Mouse (Mus musculus) heart, embryonic 15.5 days (tissue): Measurements from ENCODE around the gene Gm49358. TPM values are rescaled to one million over a fixed set of nuclear protein-coding genes. Genes with fewer than 3 reads are reported as not detected.

Experiments
- ATAC-seq: fragments of 200-750 bp; cut with Nextera tagmentation; replicated peaks from 2 replicates; pipeline ENCODE4 v1.8.0; 2017; ENCODE audit warnings: low read depth, moderate TSS enrichment; ENCODE audit not compliant: insufficient number of reproducible peaks, insufficient read depth, low FRiP score
- H3K27ac ChIP-seq: fragments of 300-500 bp; sonication (generic); 2 replicates; pipeline ENCODE4 v1.5.1; 2015; ENCODE audit warnings: mild to moderate bottlenecking, inconsistent platforms
- H3K27me3 ChIP-seq: fragments of 300-500 bp; sonication (generic); 2 replicates; pipeline ENCODE4 v1.6.1; 2015; ENCODE audit warnings: inconsistent platforms
- H3K36me3 ChIP-seq: fragments of 300-500 bp; sonication (generic); 2 replicates; pipeline ENCODE4 v1.6.1; 2015; ENCODE audit warnings: mild to moderate bottlenecking, inconsistent platforms
- H3K4me1 ChIP-seq: fragments of 300-500 bp; sonication (generic); replicated peaks from 2 replicates; pipeline ENCODE4 v1.6.1; 2015; ENCODE audit warnings: inconsistent platforms
- H3K4me2 ChIP-seq: fragments of 300-500 bp; sonication (generic); 2 replicates; pipeline ENCODE4 v1.6.1; 2015; ENCODE audit warnings: inconsistent platforms, mild to moderate bottlenecking, moderate library complexity
- H3K4me3 ChIP-seq: fragments of 300-500 bp; sonication (generic); 2 replicates; pipeline ENCODE4 v1.5.1; 2015; ENCODE audit warnings: mild to moderate bottlenecking, inconsistent platforms
- H3K9ac ChIP-seq: fragments of 300-500 bp; sonication (generic); 2 replicates; pipeline ENCODE4 v1.6.1; 2015; ENCODE audit warnings: mild to moderate bottlenecking, inconsistent platforms
- H3K9me3 ChIP-seq: fragments of 300-500 bp; sonication (generic); replicated peaks from 2 replicates; pipeline ENCODE4 v1.6.1; 2016; ENCODE audit warnings: inconsistent platforms
- WGBS: fragments of 180-500 bp; shearing (Covaris S2); methylation state at CpG from one replicate; pipeline ENCODE4 v1.1.7; 2015; ENCODE audit warnings: mixed read lengths; 5-methylcytosine and 5-hydroxymethylcytosine counted together
- polyA plus RNA-seq: library from polyadenylated mRNA; unstranded; fragments of >200 nt; fragmentation: Nextera tagmentation; extraction: Ambion mirVana; gene quantifications from 2 replicates; pipeline ENCODE4 v1.2.1, GENCODE M21; 2015

Gm49358 gene
- polyA plus RNA-seq, 1 experiment from 2014 or later = not detected

DNA sequence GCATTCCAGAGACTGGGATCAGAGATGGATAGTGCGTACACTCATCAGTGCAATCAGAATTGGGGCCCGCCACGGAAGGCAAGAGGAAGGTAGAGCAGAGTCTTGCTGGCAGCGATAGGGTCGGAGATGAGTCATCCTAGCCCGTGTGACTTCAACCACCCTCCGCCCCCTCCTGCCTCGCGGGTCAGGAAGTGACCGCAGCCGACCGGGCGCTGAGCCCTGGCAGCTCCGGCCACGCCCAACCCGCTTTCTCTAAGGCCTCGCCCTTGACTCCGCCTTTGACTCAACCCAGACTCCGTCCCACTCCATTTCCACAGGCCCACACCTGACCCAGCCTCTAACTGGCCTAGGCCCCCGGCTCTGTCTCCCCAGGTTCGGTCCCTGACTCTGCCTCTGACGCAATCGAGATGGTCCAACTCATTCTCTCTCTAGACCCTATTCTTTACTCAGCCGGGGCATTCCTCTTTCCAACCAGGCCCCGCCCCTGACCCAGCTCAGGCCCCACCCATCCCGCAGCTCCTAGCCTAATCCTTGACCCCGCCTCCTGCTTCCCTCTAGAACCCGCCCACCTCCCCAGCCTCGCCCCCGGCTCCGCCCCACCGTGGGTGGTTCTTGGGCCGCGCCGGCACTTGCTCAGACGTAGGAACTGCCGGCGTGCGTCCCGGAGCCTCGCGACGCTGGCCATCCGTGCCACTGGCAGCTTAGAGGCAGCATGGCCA, 14.8 kb downstream of the Gm49358 start, which contains the start of gene Nt5dc3:
Nt5dc3 (plus strand) TSS at position 608 of the 719 bp plus-strand sequence.
- peak; percentile 93 for ATAC-seq
- Histone ChIP-seq H3K9ac (peak within 1 kb of the TSS; percentile 90), H3K27ac (peak within 1 kb of the TSS; percentile 93), H3K36me3 (no peaks in the 10 kb centered on the region), H3K27me3 (no peaks in the 10 kb centered on the region), H3K9me3 (no peaks in the 10 kb centered on the region), H3K4me3 (peak within 1 kb of the TSS; percentile 80), H3K4me2 (peak within 1 kb of the TSS; percentile 95), H3K4me1 (peaks cover 46% of the 10 kb centered on the region)
- WGBS = under 1% methylated on average over 43 of the region's 44 CpGs

DNA sequence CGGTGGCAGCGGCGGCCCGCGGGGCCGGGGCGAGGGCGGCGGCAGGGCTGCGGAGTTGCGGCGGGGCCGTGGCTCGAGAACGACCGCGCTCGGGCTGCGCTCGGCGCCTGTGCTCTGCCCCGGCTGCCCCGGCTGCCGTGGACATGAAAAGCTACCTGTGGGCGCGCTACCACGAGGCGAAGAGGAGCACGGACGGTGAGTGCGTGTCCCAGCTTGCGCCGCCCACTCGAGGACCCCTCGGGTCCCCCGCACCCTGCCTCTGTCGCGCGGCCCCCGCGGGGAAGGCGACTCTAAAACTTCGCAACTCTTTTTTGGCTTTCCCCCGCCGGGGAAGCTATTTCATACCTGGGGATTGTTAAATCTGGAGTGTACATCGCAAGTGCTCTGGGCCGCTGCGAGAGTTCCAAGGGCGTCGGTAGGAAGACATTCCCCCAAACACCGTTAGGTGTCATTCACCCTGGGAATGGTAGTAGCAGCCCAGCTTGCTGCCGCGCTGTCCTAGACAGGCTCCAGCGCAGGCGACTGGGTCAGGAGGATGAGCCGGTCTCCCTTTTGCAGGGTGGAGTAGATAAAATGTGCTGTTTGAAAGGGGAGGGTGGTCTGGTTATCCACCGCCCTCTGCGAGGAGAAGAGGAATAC, 15.5 kb downstream of the Gm49358 start:
- no peaks in the 10 kb centered on the region for H3K36me3 ChIP-seq
- ATAC-seq = peak; percentile 31
- no peaks in the 10 kb centered on the region for H3K9me3 ChIP-seq
- peak overlapping the region; percentile 93 for H3K27ac ChIP-seq
- H3K4me1 ChIP-seq = peaks cover 47% of the 10 kb centered on the region
- peak overlapping the region; percentile 95 for H3K4me2 ChIP-seq
- H3K4me3 ChIP-seq = peak overlapping the region; percentile 80
- H3K27me3 ChIP-seq = no peaks in the 10 kb centered on the region
- under 1% methylated on average over 57 of the region's 58 CpGs for WGBS
- peak overlapping the region; percentile 90 for H3K9ac ChIP-seq

DNA sequence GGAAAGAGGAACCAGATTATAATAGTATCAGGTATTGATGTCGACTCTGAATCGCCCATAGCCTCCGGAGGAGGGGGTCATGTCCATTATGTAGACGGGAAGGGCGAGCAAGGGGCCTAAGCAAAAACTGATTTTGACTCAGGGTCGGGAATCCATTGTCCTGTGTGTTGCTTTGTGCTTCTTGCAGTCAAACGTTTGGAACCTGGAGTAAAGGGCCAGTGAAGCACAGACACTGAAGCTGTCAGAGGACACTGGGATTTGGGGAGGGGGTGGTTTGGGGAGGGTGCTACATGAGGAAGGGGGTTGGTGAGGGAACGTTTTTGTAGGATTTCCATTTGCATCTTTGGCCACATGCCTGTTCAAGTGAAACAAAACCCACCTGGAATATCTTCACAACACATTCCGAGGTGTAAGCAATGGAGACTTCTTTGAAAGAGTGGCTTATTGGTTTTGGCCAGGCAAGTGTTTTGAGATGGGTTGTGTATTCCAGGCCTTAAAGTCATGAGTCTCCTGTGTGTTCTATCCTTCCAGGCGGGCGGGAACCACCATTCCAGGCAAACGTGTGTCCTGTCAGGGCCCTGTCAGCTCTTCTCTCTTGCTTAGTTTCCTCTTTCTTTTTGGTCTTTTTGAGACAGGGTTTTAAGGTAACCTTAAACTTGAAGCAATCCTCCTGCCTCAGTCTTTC, 16.2 kb downstream of the Gm49358 start:
- Histone ChIP-seq H3K9ac (peak overlapping the region; percentile 90), H3K4me1 (peaks cover 51% of the 10 kb centered on the region), H3K36me3 (no peaks in the 10 kb centered on the region), H3K9me3 (no peaks in the 10 kb centered on the region), H3K4me3 (peak overlapping the region; percentile 80), H3K27ac (peak overlapping the region; percentile 93), H3K4me2 (peak overlapping the region; percentile 95), H3K27me3 (no peaks in the 10 kb centered on the region)
- ATAC-seq = no peak
- WGBS = 19% methylated on average over 12 of the region's 12 CpGs

DNA sequence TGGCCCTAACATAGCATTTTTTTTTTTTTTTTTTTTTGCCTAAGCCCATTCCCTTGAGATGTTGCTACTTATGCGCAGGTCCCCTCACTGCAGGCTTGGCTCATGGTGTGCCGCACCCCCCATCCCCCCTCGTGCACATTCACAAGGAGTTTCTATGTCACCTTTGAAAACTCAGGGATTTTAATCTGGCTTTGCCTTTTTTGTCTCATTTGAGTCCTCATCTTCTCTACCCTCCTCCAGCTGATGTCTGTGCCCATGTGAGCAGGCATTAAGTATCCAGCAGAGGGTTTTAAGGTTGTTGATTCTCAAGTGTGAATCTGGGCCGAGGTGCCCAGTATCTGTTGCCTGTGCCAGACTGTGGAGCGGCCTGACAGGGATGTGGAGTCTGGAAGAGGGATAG, 17.9 kb downstream of the Gm49358 start:
- Histone ChIP-seq H3K4me3 (no peak overlapping the region), H3K27me3 (no peaks in the 10 kb centered on the region), H3K27ac (0 out of 2 replicates have a peak overlapping the region, but pooled peaks have one; percentile 20), H3K36me3 (no peaks in the 10 kb centered on the region), H3K9ac (no peak overlapping the region), H3K4me1 (peaks cover 54% of the 10 kb centered on the region), H3K4me2 (no peak overlapping the region), H3K9me3 (no peaks in the 10 kb centered on the region)
- 59% methylated on average over 5 of the region's 5 CpGs for WGBS
- ATAC-seq = no peak

DNA sequence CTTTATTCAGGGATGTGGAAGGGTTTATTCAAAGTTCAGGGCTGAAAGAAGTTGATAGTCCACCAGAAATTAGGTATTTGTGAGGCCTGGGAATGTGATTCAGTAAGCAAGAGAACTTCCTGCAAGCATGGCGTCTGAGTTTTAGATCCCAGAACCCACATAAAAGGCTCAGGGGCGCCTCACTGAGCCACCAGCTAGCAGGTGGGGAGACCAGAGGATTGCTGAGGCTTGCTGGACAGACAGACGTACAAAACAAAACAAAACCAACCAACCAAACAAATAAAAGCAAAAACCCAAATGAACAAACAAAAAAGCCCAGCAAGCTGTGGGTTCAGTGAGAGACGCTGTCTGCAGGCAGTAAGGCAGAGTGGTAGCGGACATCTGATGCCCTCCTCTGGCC, 18.9 kb downstream of the Gm49358 start:
- H3K27ac ChIP-seq = no peak overlapping the region
- H3K4me2 ChIP-seq = no peak overlapping the region
- ATAC-seq = no peak
- H3K9me3 ChIP-seq = no peaks in the 10 kb centered on the region
- peaks cover 47% of the 10 kb centered on the region for H3K4me1 ChIP-seq
- no peak overlapping the region for H3K4me3 ChIP-seq
- H3K27me3 ChIP-seq = no peaks in the 10 kb centered on the region
- H3K9ac ChIP-seq = no peak overlapping the region
- WGBS = 77% methylated on average over 5 of the region's 5 CpGs
- no peaks in the 10 kb centered on the region for H3K36me3 ChIP-seq

DNA sequence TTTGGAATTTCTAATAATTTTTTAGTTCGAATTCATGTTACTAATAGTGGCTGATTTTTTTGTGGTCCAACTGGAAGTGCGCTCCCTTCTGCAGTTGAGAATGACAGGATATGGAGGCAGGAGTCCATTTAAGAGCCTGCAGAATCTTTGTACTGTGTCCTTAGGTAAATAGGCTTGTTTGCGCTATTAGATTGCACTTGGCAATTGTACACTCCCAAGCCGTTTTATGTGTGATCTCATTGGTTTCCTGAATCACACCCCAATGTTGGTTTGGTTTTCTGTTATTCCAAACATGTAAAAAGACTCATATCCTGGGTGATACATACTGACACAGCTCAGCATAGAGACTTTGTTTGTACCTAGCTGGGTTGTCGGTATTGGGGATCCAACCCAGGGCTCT, 19.8 kb downstream of the Gm49358 start:
- Histone ChIP-seq H3K36me3 (no peaks in the 10 kb centered on the region), H3K4me2 (no peak overlapping the region), H3K4me1 (peaks cover 49% of the 10 kb centered on the region), H3K9me3 (no peaks in the 10 kb centered on the region), H3K27me3 (no peaks in the 10 kb centered on the region), H3K27ac (no peak overlapping the region), H3K4me3 (no peak overlapping the region), H3K9ac (no peak overlapping the region)
- WGBS = 83% methylated on average over 5 of the region's 5 CpGs
- no peak for ATAC-seq

DNA sequence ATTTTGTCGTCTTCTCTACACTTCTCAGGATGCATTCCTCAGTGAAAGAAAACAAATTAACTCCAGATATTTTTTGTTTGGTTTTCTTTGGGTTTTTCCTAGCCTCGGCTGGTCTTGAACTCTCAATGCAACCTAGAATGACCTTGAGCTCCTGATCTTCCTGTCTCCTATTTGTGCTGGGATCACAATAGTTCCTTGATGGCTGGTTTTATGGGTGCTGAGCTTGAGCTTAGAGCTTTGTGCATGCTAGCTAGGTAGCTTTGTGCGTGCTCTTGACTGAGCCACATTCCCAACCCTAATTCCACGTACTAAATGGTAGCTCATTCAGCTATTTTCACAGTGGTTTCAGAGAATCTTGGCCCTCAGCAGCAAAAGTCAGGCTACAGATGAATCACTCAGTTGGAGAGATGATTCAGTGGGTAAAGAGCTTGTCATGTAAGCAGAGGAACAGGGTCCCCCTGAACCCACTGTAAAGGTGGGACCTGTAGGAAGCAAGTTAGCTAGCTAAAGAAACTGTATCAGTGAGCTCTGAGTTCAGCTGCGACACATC, 20.4 kb downstream of the Gm49358 start:
- ATAC-seq = no peak
- no peaks in the 10 kb centered on the region for H3K9me3 ChIP-seq
- H3K36me3 ChIP-seq = no peaks in the 10 kb centered on the region
- H3K27ac ChIP-seq = no peak overlapping the region
- H3K27me3 ChIP-seq = no peaks in the 10 kb centered on the region
- no peak overlapping the region for H3K4me3 ChIP-seq
- no peak overlapping the region for H3K4me2 ChIP-seq
- peaks cover 50% of the 10 kb centered on the region for H3K4me1 ChIP-seq
- WGBS = 83% methylated on average over 5 of the region's 5 CpGs
- H3K9ac ChIP-seq = no peak overlapping the region

DNA sequence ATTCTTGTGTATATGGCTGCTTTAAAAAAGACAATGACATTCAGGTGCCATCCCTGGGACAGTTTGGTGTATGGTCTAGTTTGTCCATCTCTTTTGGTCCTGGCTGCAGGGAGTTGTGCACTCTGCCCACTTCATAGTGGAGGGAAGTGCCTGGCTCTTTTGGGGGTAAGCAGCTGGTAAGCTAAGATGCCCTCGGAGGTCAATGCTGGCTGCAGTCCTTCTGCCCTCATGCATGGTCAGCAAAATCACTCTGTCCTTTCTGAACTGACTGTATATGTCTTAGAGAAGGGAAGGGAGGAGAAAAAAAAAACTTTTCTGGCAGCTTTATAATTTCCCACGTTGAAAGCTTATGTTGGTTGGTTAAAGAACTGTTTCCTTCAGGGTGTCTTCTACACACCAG, 21.6 kb downstream of the Gm49358 start:
- H3K9ac ChIP-seq = no peak overlapping the region
- H3K4me2 ChIP-seq = no peak overlapping the region
- no peak overlapping the region for H3K4me3 ChIP-seq
- H3K9me3 ChIP-seq = no peaks in the 10 kb centered on the region
- H3K36me3 ChIP-seq = no peaks in the 10 kb centered on the region
- H3K27me3 ChIP-seq = no peaks in the 10 kb centered on the region
- no peak for ATAC-seq
- no peak overlapping the region for H3K27ac ChIP-seq
- H3K4me1 ChIP-seq = peaks cover 44% of the 10 kb centered on the region
- 66% methylated on average over 2 of the region's 2 CpGs for WGBS

DNA sequence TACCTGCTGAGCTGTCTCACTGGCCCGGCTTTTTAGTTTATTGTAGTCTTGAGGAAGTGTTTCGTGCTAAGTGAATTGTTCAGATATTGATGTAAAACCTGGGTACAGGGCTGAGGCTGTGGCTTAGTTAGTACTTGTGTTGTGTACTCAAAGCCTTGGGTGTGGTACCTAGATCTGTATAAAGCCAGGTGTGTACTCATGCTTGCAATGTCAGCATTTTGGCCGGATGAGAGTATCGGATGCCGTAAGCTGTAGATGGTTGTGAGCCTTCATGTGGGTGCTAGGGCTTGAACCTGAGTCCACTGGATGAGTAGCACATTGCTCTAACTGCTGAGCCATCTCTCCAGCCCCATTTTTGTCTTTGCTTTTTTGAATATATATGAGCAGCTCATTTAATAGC, 22.3 kb downstream of the Gm49358 start:
- Histone ChIP-seq H3K27ac (no peak overlapping the region), H3K36me3 (no peaks in the 10 kb centered on the region), H3K9ac (no peak overlapping the region), H3K27me3 (no peaks in the 10 kb centered on the region), H3K4me3 (no peak overlapping the region), H3K4me1 (peaks cover 41% of the 10 kb centered on the region), H3K9me3 (no peaks in the 10 kb centered on the region), H3K4me2 (no peak overlapping the region)
- no peak for ATAC-seq
- 89% methylated on average over 5 of the region's 5 CpGs for WGBS

DNA sequence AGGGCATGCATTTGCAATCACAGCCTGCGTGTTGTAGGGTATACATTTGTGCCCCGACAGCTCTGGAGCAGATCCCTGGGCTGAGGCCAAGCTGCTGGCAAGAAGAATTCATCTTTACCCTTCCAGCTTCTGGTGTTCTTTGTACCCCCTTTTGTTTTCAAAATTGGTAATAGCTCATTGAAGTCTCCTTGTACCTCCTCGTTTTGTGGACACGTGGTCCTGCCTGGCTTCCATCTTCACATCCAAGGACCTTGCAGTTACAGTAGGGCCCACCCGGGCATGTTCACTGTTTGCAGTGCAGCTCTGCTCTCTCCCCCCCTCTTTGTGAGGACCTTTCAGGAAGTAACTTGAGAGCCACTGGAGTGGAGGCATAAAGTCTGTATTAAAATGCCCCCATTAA, 24.4 kb downstream of the Gm49358 start:
- H3K27me3 ChIP-seq = no peaks in the 10 kb centered on the region
- ATAC-seq = no peak
- no peak overlapping the region for H3K4me3 ChIP-seq
- no peak overlapping the region for H3K4me2 ChIP-seq
- H3K27ac ChIP-seq = no peak overlapping the region
- H3K9ac ChIP-seq = no peak overlapping the region
- no peaks in the 10 kb centered on the region for H3K36me3 ChIP-seq
- peaks cover 42% of the 10 kb centered on the region for H3K4me1 ChIP-seq
- H3K9me3 ChIP-seq = no peaks in the 10 kb centered on the region
- 56% methylated on average over 5 of the region's 5 CpGs for WGBS

DNA sequence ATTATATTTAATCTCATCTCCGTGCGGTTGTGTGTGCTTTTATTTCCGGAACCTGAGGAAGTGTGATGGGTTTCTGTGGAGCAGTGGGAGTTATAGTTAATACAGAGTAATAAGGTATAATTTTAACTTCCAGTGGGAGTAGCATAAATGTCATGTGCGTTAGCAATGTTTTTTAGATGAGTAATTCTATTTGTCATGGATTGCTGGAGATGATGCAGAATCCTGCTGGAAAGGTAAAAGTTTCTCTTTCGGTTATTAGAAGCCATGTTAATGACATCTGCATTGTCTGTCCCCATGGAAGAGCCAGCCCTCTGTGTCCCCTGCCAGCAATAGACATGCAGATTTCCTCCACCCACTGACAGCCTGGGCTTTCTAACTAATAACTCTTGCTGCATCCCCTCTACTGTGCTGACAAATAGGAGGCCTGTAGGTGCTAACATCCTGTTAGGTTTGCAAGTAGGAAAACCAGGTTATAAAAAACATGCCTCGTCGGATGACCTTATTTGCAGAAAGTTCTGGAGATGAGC, 25.4 kb downstream of the Gm49358 start:
- H3K36me3 ChIP-seq = no peaks in the 10 kb centered on the region
- H3K4me2 ChIP-seq = no peak overlapping the region
- 85% methylated on average over 7 of the region's 7 CpGs for WGBS
- no peak overlapping the region for H3K9ac ChIP-seq
- no peak for ATAC-seq
- no peak overlapping the region for H3K27ac ChIP-seq
- H3K27me3 ChIP-seq = no peaks in the 10 kb centered on the region
- H3K4me3 ChIP-seq = no peak overlapping the region
- peaks cover 48% of the 10 kb centered on the region for H3K4me1 ChIP-seq
- H3K9me3 ChIP-seq = no peaks in the 10 kb centered on the region
